Mouse (Mus musculus) embryonic fibroblast, embryonic 13.5 days (primary cell): ENCODE measurements around the gene Gm20388.

ENCODE experiments used
- CTCF ChIP-seq: IDR thresholded peaks from 2 replicates; pipeline ENCODE4 v1.5.1; 2011; ENCODE audit warnings: mild to moderate bottlenecking, control low read depth, low read length, moderate library complexity, borderline replicate concordance; ENCODE audit not compliant: insufficient read depth
- POLR2A ChIP-seq: IDR thresholded peaks from 2 replicates; pipeline ENCODE4 v1.6.1; 2011; ENCODE audit warnings: low read depth, mild to moderate bottlenecking, control low read depth, low read length, moderate library complexity

DNA sequence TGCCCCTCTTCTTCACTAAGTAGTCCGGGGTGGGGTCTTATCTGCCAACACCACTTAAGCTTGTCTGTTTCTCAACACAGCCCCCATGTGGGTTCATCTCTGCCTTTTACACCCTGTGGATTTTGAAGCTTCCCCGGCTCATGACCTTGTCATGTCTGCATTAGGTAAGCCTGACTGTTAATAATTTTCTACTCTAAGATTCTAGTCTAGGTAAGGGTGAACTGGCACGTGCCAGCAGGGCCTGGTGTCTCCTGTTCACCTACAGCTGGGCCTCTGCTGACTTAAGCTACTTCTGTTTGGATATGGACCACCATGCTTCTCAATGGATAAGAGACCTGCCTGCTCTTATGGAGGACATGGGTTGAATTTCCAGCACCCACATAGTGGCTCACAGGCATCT lies 9.3 kb upstream of the Gm20388 start:
- TF ChIP-seq CTCF (no peak), POLR2A (no peak)
